Mouse (Mus musculus): Measurements from ENCODE around the gene Ypel5. TPM values are rescaled to one million over a fixed set of nuclear protein-coding genes. Genes with fewer than 3 reads are reported as not detected.
A peak's percentile ranks its signal among the peaks of the same experiment; 100 is the strongest.

Ypel5 gene
- polyA plus RNA-seq, 2 experiments: 30.4 to 87.9 TPM

- Histone ChIP-seq H3K36me3 (replicated peaks; ENCODE audit: control insufficient read depth, insufficient read depth, low read depth) (no peaks in the 10 kb centered on the region), H3K27me3 (ENCODE audit: control insufficient read depth, insufficient read depth, low read length) (no peaks in the 10 kb centered on the region), H3K4me1 (replicated peaks; ENCODE audit: control insufficient read depth in 2 of 2, insufficient read depth in 2 of 2, low read length in 1 of 2) (no peaks in the 10 kb centered on the region), H3K9ac (replicated peaks) (no peak overlapping the region), H3K4me3 (ENCODE audit: insufficient read depth in 1 of 2, low read depth in 2 of 2, low read length in 2 of 2) (no peak overlapping the region), H3K27ac (no peak overlapping the region), H3K4me2 (ENCODE audit: low read depth) (no peak overlapping the region), H3K9me3 (ENCODE audit: control insufficient read depth, low read length) (no peaks in the 10 kb centered on the region)
- 16% methylated on average over 12 of the region's 12 CpGs for WGBS (ENCODE audit: insufficient replicate concordance)
- peak in 1 of 3 experiments; percentile 9 for DNase-seq (ENCODE audit: low read depth in 3 of 3, low spot score in 3 of 3)
- no peak for ATAC-seq (ENCODE audit: insufficient read depth)
- TF ChIP-seq EP300 (IDR thresholded peaks at IDR 0.05; ENCODE audit: low read depth) (no peak), CTCF (IDR thresholded peaks at IDR 0.05; ENCODE audit: low read depth) (peak; percentile 84)
These were observed 22.6 kb upstream of the Ypel5 start for GRCm38 (mm10) chr17:72813419-72814315.

GRCm38 (mm10) chr17:72817574-72817973, 18.7 kb upstream of the Ypel5 start:
- Histone ChIP-seq H3K4me2 (ENCODE audit: low read depth) (no peak overlapping the region), H3K4me1 (replicated peaks; ENCODE audit: control insufficient read depth in 2 of 2, insufficient read depth in 2 of 2, low read length in 1 of 2) (no peaks in the 10 kb centered on the region), H3K27me3 (ENCODE audit: control insufficient read depth, insufficient read depth, low read length) (no peaks in the 10 kb centered on the region), H3K9ac (replicated peaks) (no peak overlapping the region), H3K36me3 (replicated peaks; ENCODE audit: control insufficient read depth, insufficient read depth, low read depth) (no peaks in the 10 kb centered on the region), H3K27ac (no peak overlapping the region), H3K4me3 (ENCODE audit: insufficient read depth in 1 of 2, low read depth in 2 of 2, low read length in 2 of 2) (no peak overlapping the region), H3K9me3 (ENCODE audit: control insufficient read depth, low read length) (no peaks in the 10 kb centered on the region)
- 63% methylated on average over 5 of the region's 5 CpGs for WGBS (ENCODE audit: insufficient replicate concordance)
- DNase-seq (ENCODE audit: low read depth in 3 of 3, low spot score in 3 of 3) (no peak), ATAC-seq (ENCODE audit: insufficient read depth) (no peak)
- no peak for TF ChIP-seq CTCF (IDR thresholded peaks at IDR 0.05; ENCODE audit: low read depth)
- TF ChIP-seq EP300 (IDR thresholded peaks at IDR 0.05; ENCODE audit: low read depth): no peak

GRCm38 (mm10) chr17:72819714-72820113, 16.5 kb upstream of the Ypel5 start:
- Histone ChIP-seq H3K36me3 (replicated peaks; ENCODE audit: control insufficient read depth, insufficient read depth, low read depth) (no peaks in the 10 kb centered on the region), H3K27ac (no peak overlapping the region), H3K27me3 (ENCODE audit: control insufficient read depth, insufficient read depth, low read length) (no peaks in the 10 kb centered on the region), H3K4me3 (ENCODE audit: insufficient read depth in 1 of 2, low read depth in 2 of 2, low read length in 2 of 2) (no peak overlapping the region), H3K9ac (replicated peaks) (no peak overlapping the region), H3K4me2 (ENCODE audit: low read depth) (no peak overlapping the region), H3K4me1 (replicated peaks; ENCODE audit: control insufficient read depth in 2 of 2, insufficient read depth in 2 of 2, low read length in 1 of 2) (no peaks in the 10 kb centered on the region), H3K9me3 (ENCODE audit: control insufficient read depth, low read length) (no peaks in the 10 kb centered on the region)
- TF ChIP-seq EP300 (IDR thresholded peaks at IDR 0.05; ENCODE audit: low read depth): no peak
- WGBS (ENCODE audit: insufficient replicate concordance): 53% methylated on average over 2 of the region's 2 CpGs
- ATAC-seq (ENCODE audit: insufficient read depth): no peak
- DNase-seq (ENCODE audit: low read depth in 3 of 3, low spot score in 3 of 3): no peak

GRCm38 (mm10) chr17:72820425-72820824, 15.8 kb upstream of the Ypel5 start:
- no peaks in the 10 kb centered on the region for H3K27me3 ChIP-seq (ENCODE audit: control insufficient read depth, insufficient read depth, low read length)
- no peak overlapping the region for H3K27ac ChIP-seq
- H3K36me3 ChIP-seq (replicated peaks; ENCODE audit: control insufficient read depth, insufficient read depth, low read depth): no peaks in the 10 kb centered on the region
- no peak overlapping the region for H3K9ac ChIP-seq (replicated peaks)
- H3K4me1 ChIP-seq (replicated peaks; ENCODE audit: control insufficient read depth in 2 of 2, insufficient read depth in 2 of 2, low read length in 1 of 2): no peaks in the 10 kb centered on the region
- ATAC-seq (ENCODE audit: insufficient read depth) (no peak), DNase-seq (ENCODE audit: low read depth in 3 of 3, low spot score in 3 of 3) (no peak)
- H3K4me2 ChIP-seq (ENCODE audit: low read depth): no peak overlapping the region
- H3K9me3 ChIP-seq (ENCODE audit: control insufficient read depth, low read length): no peaks in the 10 kb centered on the region
- TF ChIP-seq EP300 (IDR thresholded peaks at IDR 0.05; ENCODE audit: low read depth) (no peak), CTCF (IDR thresholded peaks at IDR 0.05; ENCODE audit: low read depth) (no peak)
- 27% methylated on average over 4 of the region's 4 CpGs for WGBS (ENCODE audit: insufficient replicate concordance)
- no peak overlapping the region for H3K4me3 ChIP-seq (ENCODE audit: insufficient read depth in 1 of 2, low read depth in 2 of 2, low read length in 2 of 2)

- Histone ChIP-seq H3K27ac (no peak overlapping the region), H3K36me3 (replicated peaks; ENCODE audit: control insufficient read depth, insufficient read depth, low read depth) (no peaks in the 10 kb centered on the region), H3K4me2 (ENCODE audit: low read depth) (no peak overlapping the region), H3K4me3 (ENCODE audit: insufficient read depth in 1 of 2, low read depth in 2 of 2, low read length in 2 of 2) (no peak overlapping the region), H3K27me3 (ENCODE audit: control insufficient read depth, insufficient read depth, low read length) (no peaks in the 10 kb centered on the region), H3K9me3 (ENCODE audit: control insufficient read depth, low read length) (no peaks in the 10 kb centered on the region), H3K4me1 (replicated peaks; ENCODE audit: control insufficient read depth in 2 of 2, insufficient read depth in 2 of 2, low read length in 1 of 2) (no peaks in the 10 kb centered on the region), H3K9ac (replicated peaks) (no peak overlapping the region)
- DNase-seq (ENCODE audit: low read depth in 3 of 3, low spot score in 3 of 3) (no peak), ATAC-seq (ENCODE audit: insufficient read depth) (no peak)
- TF ChIP-seq CTCF (IDR thresholded peaks at IDR 0.05; ENCODE audit: low read depth): no peak
- TF ChIP-seq EP300 (IDR thresholded peaks at IDR 0.05; ENCODE audit: low read depth): no peak
- 25% methylated on average over 1 of the region's 1 CpGs for WGBS (ENCODE audit: insufficient replicate concordance)
These were observed 14.3 kb upstream of the Ypel5 start for GRCm38 (mm10) chr17:72821923-72822322.
